Mouse (Mus musculus): Measurements from ENCODE around the gene Banp. TPM values are rescaled to one million over a fixed set of nuclear protein-coding genes. Genes with fewer than 3 reads are reported as not detected.

Banp gene
- polyA plus RNA-seq, 1 experiment from 2014 or later: 54.6 TPM

Small RNA genes lying within 50 kb of the gene (microRNA-seq; reads per million reads assigned to microRNA genes)
- gene Mir7237: 1.3 reads per million

Other genes with a start within 250 kb of the Banp start
- gene Jph3, start 220.1 kb upstream of the Banp start, polyA plus RNA-seq (2015; fragmentation: Nextera tagmentation; extraction: Ambion mirVana): 111 and 114 TPM in 2 replicates
- 49.6 and 52.3 TPM in 2 replicates for gene Klhdc4, start 120.2 kb upstream of the Banp start, polyA plus RNA-seq (2015; fragmentation: Nextera tagmentation; extraction: Ambion mirVana)
- 55.5 and 58.3 TPM in 2 replicates for gene Slc7a5, start 42.1 kb upstream of the Banp start, polyA plus RNA-seq (2015; fragmentation: Nextera tagmentation; extraction: Ambion mirVana)
- 0.36 and 0.41 TPM in 2 replicates for gene Car5a, start 4.8 kb upstream of the Banp start, polyA plus RNA-seq (2015; fragmentation: Nextera tagmentation; extraction: Ambion mirVana)

Data from midbrain, embryonic 15.5 days (tissue).